ENCODE assay signal across 9 mouse cellular contexts in genomic region chr7:104335547-104335946, GRCm38 (mm10). TPM values are rescaled to one million over a fixed set of nuclear protein-coding genes. Genes with fewer than 3 reads are reported as not detected.
ATAC-seq lines count a peak whose summit lies in the region.
"Had no signal": no experiment of that assay in that cellular context is flagged by ENCODE, and none has a peak within 500 bp of the region (broad histone marks: within the 10 kb centered on the region; RNA-seq: fewer than 3 reads in every experiment).

No protein-coding gene starts in this region.

- ATAC-seq in granulocyte monocyte progenitor cell, adult 5-6 weeks (replicated peaks; ENCODE audit: poor library complexity, severe bottlenecking) = peak; percentile 63
- peak; percentile 59 for ATAC-seq in megakaryocyte, adult 5-6 weeks (ENCODE audit: poor library complexity, severe bottlenecking)
- peak; percentile 34; the same call in 1 of the 2 replicates for ATAC-seq in megakaryocyte progenitor cell, adult 5-6 weeks (replicated peaks; ENCODE audit: poor library complexity)
- ATAC-seq in monocyte, adult 5-6 weeks (replicated peaks; ENCODE audit: insufficient number of reproducible peaks, low FRiP score, low TSS enrichment, poor library complexity, severe bottlenecking) = peak; percentile 53; the same call in 1 of the 2 replicates

RNA-seq across cellular contexts. Expression of gene Trim34b, which starts 6.3 kb away (rescaled TPM):
- not detected in 2 replicates for total RNA-seq in granulocyte monocyte progenitor cell, adult 5-6 weeks (2014; fragmentation: Nextera tagmentation)
- total RNA-seq in granulocyte monocyte progenitor cell, adult 5-6 weeks (2017) = not detected in 2 replicates
- not detected in 2 replicates for total RNA-seq in megakaryocyte, adult 5-6 weeks (2015)
- total RNA-seq in megakaryocyte, adult 5-6 weeks (2017) = 0.98 TPM in 1 of 2 replicates, not detected in the other
- total RNA-seq in megakaryocyte progenitor cell, adult 5-6 weeks (2015) = 0.17 and 0.32 TPM in 2 replicates
- 0.10 and 0.87 TPM in 2 replicates for total RNA-seq in megakaryocyte progenitor cell, adult 5-6 weeks (2017)
- 1.6 to 6.2 TPM (median 1.8 TPM) in 3 replicates for total RNA-seq in monocyte, adult 5-6 weeks (2017)
- total RNA-seq: CH12.LX had no signal

RNA-seq across cellular contexts. Expression of gene Trim12c, which starts 17.6 kb away (rescaled TPM):
- 15.1 and 19.1 TPM in 2 replicates for total RNA-seq in granulocyte monocyte progenitor cell, adult 5-6 weeks (2014; fragmentation: Nextera tagmentation)
- 30.2 and 30.8 TPM in 2 replicates for total RNA-seq in granulocyte monocyte progenitor cell, adult 5-6 weeks (2017)
- total RNA-seq in megakaryocyte, adult 5-6 weeks (2015) = 32.5 and 36.4 TPM in 2 replicates
- total RNA-seq in megakaryocyte, adult 5-6 weeks (2017) = 51.5 and 51.8 TPM in 2 replicates
- total RNA-seq in megakaryocyte progenitor cell, adult 5-6 weeks (2015) = 13.4 and 14.2 TPM in 2 replicates
- total RNA-seq in megakaryocyte progenitor cell, adult 5-6 weeks (2017) = 23.5 and 30.1 TPM in 2 replicates
- 38.3 to 79.6 TPM (median 51.5 TPM) in 3 replicates for total RNA-seq in monocyte, adult 5-6 weeks (2017)

RNA-seq across cellular contexts. Expression of gene Trim12a, which starts 20.3 kb away (rescaled TPM):
- 33.9 and 58.4 TPM in 2 replicates for total RNA-seq in granulocyte monocyte progenitor cell, adult 5-6 weeks (2014; fragmentation: Nextera tagmentation)
- total RNA-seq in granulocyte monocyte progenitor cell, adult 5-6 weeks (2017) = 50.7 and 67.4 TPM in 2 replicates
- 130 and 137 TPM in 2 replicates for total RNA-seq in megakaryocyte, adult 5-6 weeks (2015)
- total RNA-seq in megakaryocyte, adult 5-6 weeks (2017) = 147 and 166 TPM in 2 replicates
- 47.7 and 58.0 TPM in 2 replicates for total RNA-seq in megakaryocyte progenitor cell, adult 5-6 weeks (2015)
- total RNA-seq in megakaryocyte progenitor cell, adult 5-6 weeks (2017) = 63.9 and 69.0 TPM in 2 replicates
- total RNA-seq in monocyte, adult 5-6 weeks (2017) = 151 to 341 TPM (median 152 TPM) in 3 replicates
- total RNA-seq: ES-E14, MEL had no signal

RNA-seq across cellular contexts. Expression of gene Trim30b, which starts 34.1 kb away (rescaled TPM):
- 0.15 TPM in 1 of 2 replicates, not detected in the other for total RNA-seq in granulocyte monocyte progenitor cell, adult 5-6 weeks (2014; fragmentation: Nextera tagmentation)
- total RNA-seq in granulocyte monocyte progenitor cell, adult 5-6 weeks (2017) = 0.77 and 1.5 TPM in 2 replicates
- 20.5 and 28.5 TPM in 2 replicates for total RNA-seq in megakaryocyte, adult 5-6 weeks (2015)
- 18.2 and 23.0 TPM in 2 replicates for total RNA-seq in megakaryocyte, adult 5-6 weeks (2017)
- 0.61 and 2.0 TPM in 2 replicates for total RNA-seq in megakaryocyte progenitor cell, adult 5-6 weeks (2015)
- total RNA-seq in megakaryocyte progenitor cell, adult 5-6 weeks (2017) = 1.5 and 1.8 TPM in 2 replicates
- total RNA-seq in monocyte, adult 5-6 weeks (2017) = 23.5 to 27.5 TPM (median 27.2 TPM) in 3 replicates
- total RNA-seq: adrenal gland, postnatal 14 days; adrenal gland, postnatal 4 days; ES-E14; MEL had no signal

RNA-seq across cellular contexts. Expression of gene Trim5, which starts 47.7 kb away (rescaled TPM):
- total RNA-seq in granulocyte monocyte progenitor cell, adult 5-6 weeks (2014; fragmentation: Nextera tagmentation) = 5.3 and 8.4 TPM in 2 replicates
- total RNA-seq in granulocyte monocyte progenitor cell, adult 5-6 weeks (2017) = 5.6 and 8.0 TPM in 2 replicates
- total RNA-seq in megakaryocyte, adult 5-6 weeks (2015) = 12.2 and 13.9 TPM in 2 replicates
- 12.9 and 13.9 TPM in 2 replicates for total RNA-seq in megakaryocyte, adult 5-6 weeks (2017)
- 4.7 and 5.3 TPM in 2 replicates for total RNA-seq in megakaryocyte progenitor cell, adult 5-6 weeks (2015)
- total RNA-seq in megakaryocyte progenitor cell, adult 5-6 weeks (2017) = 6.9 and 8.0 TPM in 2 replicates
- total RNA-seq in monocyte, adult 5-6 weeks (2017) = 16.7 to 39.3 TPM (median 25.4 TPM) in 3 replicates
- total RNA-seq: ES-E14, MEL had no signal

Comparison
In these comparisons a context has a peak if more than half of its experiments do, and no peak if none do; other contexts are left out.
1. Peak in every context shown above with its lines: ATAC-seq.